Mouse (Mus musculus) embryo, embryonic 11 days (tissue): ENCODE results near the gene Hes2.

Experiments
- DNase-seq: peaks from one replicate; pipeline ENCODE4 v3.0.0-alpha.2; 2015

Gene Hes2

GRCm38 (mm10) chr4:152160748-152161147 is 2.1 kb downstream of the Hes2 start:
- DNase-seq: no peak

GRCm38 (mm10) chr4:152161601-152162000 is 2.9 kb downstream of the Hes2 start:
- DNase-seq: no peak

- DNase-seq: no peak
These were observed 4.1 kb downstream of the Hes2 start for GRCm38 (mm10) chr4:152162748-152163147.

- DNase-seq: peak; percentile 77
These were observed 6.6 kb downstream of the Hes2 start for GRCm38 (mm10) chr4:152165036-152165931.

GRCm38 (mm10) chr4:152168052-152168451 is 9.4 kb downstream of the Hes2 start:
- DNase-seq: no peak

GRCm38 (mm10) chr4:152169103-152169502 is 10.4 kb downstream of the Hes2 start:
- DNase-seq: no peak

- DNase-seq: no peak
These were observed 11.6 kb downstream of the Hes2 start for GRCm38 (mm10) chr4:152170286-152170685.

- no peak for DNase-seq
These were observed 12.9 kb downstream of the Hes2 start for GRCm38 (mm10) chr4:152171543-152171942.

- peak; percentile 79 for DNase-seq
These were observed 14.4 kb downstream of the Hes2 start for GRCm38 (mm10) chr4:152173041-152173440.

- no peak for DNase-seq
These were observed 15.3 kb downstream of the Hes2 start for GRCm38 (mm10) chr4:152173956-152174355.

GRCm38 (mm10) chr4:152176638-152177037 is 18.0 kb downstream of the Hes2 start:
- DNase-seq: no peak

GRCm38 (mm10) chr4:152177174-152177536 is 18.5 kb downstream of the Hes2 start:
- DNase-seq: no peak

GRCm38 (mm10) chr4:152177537-152178343 is 19.1 kb downstream of the Hes2 start, which contains the start of gene Acot7:
Acot7 (plus strand) TSS chr4:152178134.
- DNase-seq: peak; percentile 97

- DNase-seq: peak; percentile 54
These were observed 19.7 kb downstream of the Hes2 start for GRCm38 (mm10) chr4:152178344-152178864.

- DNase-seq: no peak
These were observed 20.4 kb downstream of the Hes2 start for GRCm38 (mm10) chr4:152178916-152179705.

GRCm38 (mm10) chr4:152179946-152180660 is 21.4 kb downstream of the Hes2 start:
- DNase-seq: no peak

GRCm38 (mm10) chr4:152182205-152182604 is 23.5 kb downstream of the Hes2 start:
- DNase-seq: no peak

GRCm38 (mm10) chr4:152184353-152185035 is 25.8 kb downstream of the Hes2 start:
- no peak for DNase-seq

- peak; percentile 73 for DNase-seq
These were observed 26.5 kb downstream of the Hes2 start for GRCm38 (mm10) chr4:152185137-152185509.

- DNase-seq: peak; percentile 73
These were observed 27.0 kb downstream of the Hes2 start for GRCm38 (mm10) chr4:152185510-152186204.
